Mouse (Mus musculus): Measurements from ENCODE around the gene Gm2381.
"Not testable (repeated sequence)": the region's sequence is repeated elsewhere in the genome, so short reads cannot be mapped to it uniquely, and the experiment has no call there.

GRCm38 (mm10) chr7:42838366-42838765 lies 28.7 kb downstream of the Gm2381 start:
- not testable (repeated sequence) for TF ChIP-seq CTCF, EP300 (IDR thresholded peaks at IDR 0.05)
